Mouse (Mus musculus) v-Abl transformed pro-B cells (cell line): ENCODE data around the gene Supt6.

Experiments
- in situ Hi-C, 2 experiments: fragments of 400-800 bp; cut with MboI; formaldehyde crosslinking; loops; one replicate each; pipeline ENCODE4 v1.15.1; 2025; ENCODE audit not compliant: unreplicated experiment in 2 of 2

Supt6 gene

DNA sequence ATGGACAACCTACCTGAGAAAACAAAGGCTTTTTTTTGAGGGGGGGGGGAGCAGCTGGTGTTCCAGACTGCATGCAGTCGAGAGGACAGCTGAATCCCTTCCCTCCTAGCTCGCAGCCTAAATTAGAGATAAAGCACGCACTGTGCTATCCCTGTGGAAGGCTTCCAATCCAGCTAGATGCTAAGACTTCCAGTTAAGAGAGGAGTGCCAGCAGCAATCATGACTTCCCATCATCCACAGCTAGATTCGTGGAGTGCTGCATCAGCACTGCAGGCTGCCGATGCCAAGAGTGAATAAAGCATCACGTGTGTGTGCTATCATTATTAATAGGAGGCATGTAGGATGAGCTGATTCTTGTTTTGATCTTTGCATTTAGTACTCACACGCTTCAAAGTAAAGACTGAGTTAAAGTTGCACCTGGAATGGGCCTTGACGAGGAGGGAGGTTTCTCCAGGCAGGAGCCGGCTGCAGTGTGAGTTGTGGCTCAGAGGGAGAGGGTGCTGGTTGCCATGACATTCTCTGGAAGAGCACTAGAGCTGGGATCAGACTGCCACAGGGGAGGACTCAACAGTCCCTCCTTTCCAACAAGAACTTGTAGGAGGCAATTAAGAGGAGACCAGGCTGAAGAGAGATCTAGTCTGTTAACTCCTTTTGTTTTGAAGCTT lies 5.5 kb downstream of the Supt6 start:
- in situ Hi-C loops: no loop called here

GRCm38 (mm10) chr11:78231518-78231917 lies 14.3 kb downstream of the Supt6 start:
- in situ Hi-C loops: no loop called here

DNA sequence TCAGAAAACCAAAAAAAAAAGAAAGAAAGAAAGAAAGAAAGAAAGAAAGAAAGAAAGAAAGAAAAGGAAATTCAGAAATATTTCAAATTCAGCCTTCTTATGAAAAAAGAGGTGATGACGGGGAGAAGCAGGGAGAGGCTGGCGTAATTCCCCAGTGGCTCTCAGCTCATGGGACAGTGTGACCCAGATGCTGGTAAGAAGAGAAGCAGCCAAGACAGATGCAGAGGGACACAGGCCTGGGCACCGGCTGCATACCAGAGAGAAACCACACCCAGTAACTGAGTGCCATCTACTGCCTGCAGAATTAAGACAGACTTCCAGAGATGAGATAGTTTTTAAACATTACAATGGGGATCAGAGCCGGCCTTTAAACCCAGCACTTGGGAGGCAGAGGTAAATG lies 22.2 kb downstream of the Supt6 start:
- in situ Hi-C loops: no loop called here

DNA sequence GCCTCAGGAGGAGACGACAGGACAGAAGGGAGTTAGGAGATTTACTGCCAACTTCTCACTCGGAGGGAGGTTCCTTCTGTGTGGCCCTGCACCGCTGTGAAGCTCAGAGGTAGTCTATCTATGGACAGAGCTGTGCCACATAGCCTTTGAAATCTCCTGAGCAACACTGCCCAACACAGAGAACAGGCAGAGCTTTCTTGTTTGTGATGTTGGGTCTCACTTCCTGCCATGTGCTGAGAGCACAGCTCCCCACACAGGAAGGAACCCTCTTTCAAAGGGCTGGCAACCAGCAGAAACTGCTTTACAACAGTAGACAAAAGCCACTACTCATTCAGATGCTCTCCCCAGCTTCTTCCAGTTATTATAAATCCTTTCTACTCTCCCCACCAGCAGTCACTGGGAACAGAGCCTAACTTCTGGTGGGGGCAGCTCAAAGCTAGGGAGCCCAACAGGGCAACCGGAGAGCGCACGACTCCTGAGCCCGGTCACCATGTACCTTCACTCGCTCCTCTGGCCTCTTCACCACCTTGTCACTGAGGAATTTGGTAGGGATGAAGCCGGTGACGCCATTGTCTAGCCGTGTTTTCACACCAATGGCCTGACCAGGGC lies 30.0 kb downstream of the Supt6 start:
- in situ Hi-C loops: no loop called here

- in situ Hi-C loops: no loop called here
Measured at GRCm38 (mm10) chr11:78213086-78213817, 32.5 kb downstream of the Supt6 start.

GRCm38 (mm10) chr11:78211513-78211912 lies 34.3 kb downstream of the Supt6 start:
- in situ Hi-C loops: no loop called here

DNA sequence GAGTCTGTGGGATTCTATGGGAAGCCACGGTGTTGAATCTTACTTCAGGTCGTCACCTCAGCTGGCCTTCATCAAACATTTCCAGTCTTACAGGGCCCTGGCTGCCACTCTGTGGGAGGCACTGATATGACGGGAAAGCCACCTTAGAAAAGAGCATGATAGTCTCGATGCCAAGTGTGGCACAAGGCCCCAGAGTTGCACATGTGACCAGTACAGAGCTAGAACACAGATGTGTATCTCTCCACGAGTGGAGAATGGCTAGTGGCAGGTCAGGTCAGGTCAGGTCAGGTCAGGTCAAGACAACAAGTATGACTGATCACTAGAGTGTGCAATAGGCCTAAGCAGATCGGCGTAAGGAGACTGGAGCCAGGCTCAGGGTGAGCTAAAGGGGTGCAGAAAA lies 35.2 kb downstream of the Supt6 start:
- in situ Hi-C loops: no loop called here

GRCm38 (mm10) chr11:78209886-78210285 lies 35.9 kb downstream of the Supt6 start:
- in situ Hi-C loops: no loop called here

DNA sequence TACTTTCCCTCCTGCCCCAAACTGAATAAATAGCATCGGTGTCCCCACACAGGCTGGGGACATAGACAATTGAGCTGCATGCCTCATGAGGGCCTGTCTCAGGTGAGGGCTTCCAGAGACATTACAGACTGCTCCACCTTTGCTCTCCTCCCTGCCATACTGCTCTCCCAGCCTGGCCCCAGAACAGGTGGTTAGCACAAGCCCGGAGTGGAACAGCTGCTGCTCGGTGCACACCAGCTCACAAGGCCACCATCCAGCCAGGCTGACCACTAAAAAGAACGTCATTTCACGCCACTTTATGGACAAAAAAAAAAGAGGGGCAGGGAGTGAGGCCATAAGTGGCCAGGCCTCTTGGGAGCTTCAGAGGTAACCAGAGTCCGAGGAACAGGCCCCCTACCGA lies 38.6 kb downstream of the Supt6 start:
- in situ Hi-C loops: no loop called here

DNA sequence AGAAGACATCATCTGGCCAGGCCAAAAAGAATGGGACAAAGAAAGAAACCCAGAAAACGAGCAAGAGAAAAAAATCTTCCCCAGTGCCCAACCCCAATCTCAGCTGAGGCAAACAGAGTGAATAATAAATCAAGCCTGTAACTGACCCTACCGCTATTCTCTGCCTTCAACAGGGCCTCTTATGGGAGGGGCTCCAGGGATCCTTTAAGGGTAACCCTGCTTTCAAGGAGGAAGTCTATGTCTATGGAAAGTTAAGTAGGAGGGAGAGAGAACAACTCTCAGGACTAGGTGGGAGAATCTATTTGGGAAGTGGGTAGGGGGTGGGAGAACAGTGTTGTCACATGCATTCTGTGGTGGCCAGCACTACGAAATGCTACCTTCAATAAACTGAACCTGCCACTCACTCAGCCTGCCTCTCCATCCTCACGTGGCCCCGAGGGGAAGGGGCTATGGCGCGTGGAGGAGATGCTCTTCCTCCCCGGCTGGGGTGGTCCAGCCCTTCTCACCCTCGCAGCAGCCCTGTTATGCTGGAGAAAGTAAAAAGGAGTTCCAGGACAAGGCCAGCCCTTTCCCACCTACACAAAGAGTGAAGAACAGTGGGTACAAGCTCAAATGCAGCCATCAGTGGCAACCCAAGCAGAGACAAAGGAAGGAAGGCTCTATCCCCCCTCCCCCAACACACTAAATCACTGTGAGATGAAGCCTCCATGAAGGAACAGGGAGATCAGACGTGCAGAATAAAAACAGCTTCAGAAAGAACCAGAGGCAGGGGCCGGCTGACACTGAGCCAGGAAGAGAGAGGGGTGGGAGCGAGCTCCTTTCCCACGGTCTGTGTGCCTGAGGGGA lies 40.2 kb downstream of the Supt6 start:
- in situ Hi-C loops: no loop called here

GRCm38 (mm10) chr11:78204287-78204686 lies 41.5 kb downstream of the Supt6 start:
- in situ Hi-C loops: no loop called here

GRCm38 (mm10) chr11:78202372-78202771 lies 43.4 kb downstream of the Supt6 start:
- in situ Hi-C loops: no loop called here

DNA sequence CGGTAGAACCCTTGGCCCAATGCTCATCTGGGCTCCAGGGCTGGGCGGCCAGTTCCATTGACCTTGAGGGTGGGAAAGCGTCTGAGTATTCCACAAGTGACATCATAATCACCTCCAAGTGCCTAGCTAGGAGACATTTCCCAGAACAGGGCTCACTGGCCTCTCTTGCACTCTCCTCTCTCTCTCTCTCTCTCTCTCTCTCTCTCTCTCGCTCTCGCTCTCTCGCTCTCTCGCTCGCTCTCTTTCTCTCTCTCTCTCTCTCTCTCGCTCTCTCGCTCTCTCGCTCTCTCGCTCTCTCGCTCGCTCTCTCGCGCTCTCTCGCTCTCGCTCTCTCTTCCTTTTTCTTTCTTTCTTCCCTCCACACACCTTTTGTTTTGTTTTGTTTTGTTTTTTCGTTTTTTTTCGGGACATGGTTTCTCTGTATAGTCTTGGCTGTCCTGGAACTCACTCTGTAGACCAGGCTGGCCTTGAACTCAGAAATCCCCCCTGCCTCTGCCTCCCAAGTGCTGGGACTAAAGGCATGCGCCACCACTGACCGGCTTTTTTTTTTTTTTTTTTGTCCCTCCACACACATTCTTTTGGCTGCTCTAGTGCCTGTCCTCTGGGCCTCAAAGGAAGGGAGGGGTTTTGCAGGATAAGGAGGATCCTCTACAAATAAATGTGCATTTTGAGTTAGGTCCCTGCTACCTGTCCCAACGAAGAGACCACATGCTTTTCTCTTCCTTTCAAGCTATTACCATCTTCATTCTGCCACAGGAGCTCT lies 50.5 kb downstream of the Supt6 start:
- in situ Hi-C loops: no loop called here

GRCm38 (mm10) chr11:78194411-78195100 lies 51.2 kb downstream of the Supt6 start:
- in situ Hi-C loops: no loop called here

DNA sequence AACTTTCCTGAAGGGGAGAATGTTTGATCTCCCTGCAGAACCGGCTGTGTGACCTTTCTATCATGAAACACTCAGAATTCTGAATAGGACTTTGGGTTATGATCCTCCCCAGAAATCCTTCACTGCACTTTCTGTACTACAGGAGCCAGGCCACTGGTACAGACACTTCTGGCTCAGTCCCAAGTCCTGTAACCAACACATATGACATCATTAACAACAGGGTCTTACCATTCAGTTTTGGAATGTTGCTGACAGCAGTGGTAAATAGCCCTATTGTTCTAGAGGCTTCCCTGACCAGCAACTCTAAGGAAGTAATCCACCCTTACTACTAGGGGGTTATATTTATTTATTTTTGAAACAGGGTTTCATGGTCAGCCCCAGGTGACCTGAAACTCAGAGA lies 52.7 kb downstream of the Supt6 start, which contains the start of gene Proca1:
TSS of gene Proca1 (plus strand) at position 280 of the 400 bp plus-strand sequence.
- in situ Hi-C loops: no loop called here

DNA sequence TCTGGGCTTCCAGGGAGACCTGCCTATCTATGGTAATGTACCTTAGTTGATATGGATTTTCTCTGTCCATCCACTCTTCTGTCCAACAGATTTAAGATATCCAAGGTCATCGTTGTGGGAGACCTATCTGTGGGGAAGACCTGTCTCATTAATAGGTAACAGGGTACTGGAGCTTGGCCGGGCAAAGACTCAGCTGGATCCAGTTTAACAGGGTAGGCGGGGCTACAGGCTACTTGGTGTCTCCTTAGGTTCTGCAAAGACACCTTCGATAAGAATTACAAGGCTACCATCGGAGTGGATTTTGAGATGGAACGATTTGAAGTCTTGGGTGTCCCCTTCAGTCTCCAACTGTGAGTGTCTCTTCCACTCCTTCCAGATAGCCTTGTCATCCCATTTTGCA lies 55.7 kb downstream of the Supt6 start:
- in situ Hi-C loops: no loop called here

- in situ Hi-C loops: no loop called here
Measured at GRCm38 (mm10) chr11:78189234-78190040, 56.4 kb downstream of the Supt6 start.

GRCm38 (mm10) chr11:78188331-78189233 lies 57.2 kb downstream of the Supt6 start, which contains the start of gene Rab34:
Gene Rab34, plus strand, starts transcription at chr11:78188430.
- in situ Hi-C loops: no loop called here
